Mouse (Mus musculus) gastrocnemius, postnatal 36 days (tissue): ENCODE results near the gene Frmd5. TPM values are rescaled to one million over a fixed set of nuclear protein-coding genes. Genes with fewer than 3 reads are reported as not detected.

Source experiments
- DNase-seq, 2 experiments: peaks; one replicate each; pipeline ENCODE4 v3.0.0; 2022
- intact Hi-C: fragments of 180-260 bp; cut with DNase I; formaldehyde crosslinking; loops from one replicate; pipeline ENCODE4 v1.15.1; 2025
- total RNA-seq, 2 experiments: library from RNA; stranded (reverse); gene quantifications; 2 replicates each; pipeline ENCODE4 v1.2.3; 2021

Frmd5 gene
- total RNA-seq, 2 experiments from 2014 or later: not detected

GRCm38 (mm10) chr2:121699331-121699730 is 107.6 kb downstream of the Frmd5 start:
- intact Hi-C loops: no loop called here
- no peak for DNase-seq

GRCm38 (mm10) chr2:121695436-121695835 is 111.5 kb downstream of the Frmd5 start:
- intact Hi-C loops: loop anchor here (2.0 kb wide), 1 partner anchor 123 kb away; no protein-coding TSS in a partner anchor
- no peak for DNase-seq

- no peak for DNase-seq
- intact Hi-C loops: no loop called here
Measured at GRCm38 (mm10) chr2:121688107-121688506, 118.8 kb downstream of the Frmd5 start.

- intact Hi-C loops: no loop called here
- no peak for DNase-seq
Measured at GRCm38 (mm10) chr2:121683606-121684005, 123.3 kb downstream of the Frmd5 start.

GRCm38 (mm10) chr2:121682361-121682760 is 124.5 kb downstream of the Frmd5 start:
- DNase-seq: no peak
- intact Hi-C loops: no loop called here

- intact Hi-C loops: no loop called here
- no peak for DNase-seq
Measured at GRCm38 (mm10) chr2:121679711-121680110, 127.2 kb downstream of the Frmd5 start.

GRCm38 (mm10) chr2:121677649-121677986 is 129.3 kb downstream of the Frmd5 start:
- DNase-seq: no peak
- intact Hi-C loops: no loop called here

- intact Hi-C loops: no loop called here
- no peak for DNase-seq
Measured at GRCm38 (mm10) chr2:121676951-121677648, 129.8 kb downstream of the Frmd5 start.

GRCm38 (mm10) chr2:121675895-121676294 is 131.0 kb downstream of the Frmd5 start:
- intact Hi-C loops: no loop called here
- DNase-seq: no peak

GRCm38 (mm10) chr2:121675136-121675535 is 131.8 kb downstream of the Frmd5 start:
- no peak for DNase-seq
- intact Hi-C loops: no loop called here

GRCm38 (mm10) chr2:121674211-121674610 is 132.7 kb downstream of the Frmd5 start:
- no peak for DNase-seq
- intact Hi-C loops: no loop called here

GRCm38 (mm10) chr2:121669846-121670245 is 137.0 kb downstream of the Frmd5 start:
- intact Hi-C loops: no loop called here
- DNase-seq: no peak

GRCm38 (mm10) chr2:121668256-121668655 is 138.6 kb downstream of the Frmd5 start:
- no peak for DNase-seq
- intact Hi-C loops: no loop called here

GRCm38 (mm10) chr2:121661160-121661502 is 145.8 kb downstream of the Frmd5 start:
- intact Hi-C loops: no loop called here
- no peak for DNase-seq

GRCm38 (mm10) chr2:121660461-121661159 is 146.3 kb downstream of the Frmd5 start:
- intact Hi-C loops: no loop called here

GRCm38 (mm10) chr2:121659350-121659749 is 147.5 kb downstream of the Frmd5 start:
- no peak for DNase-seq
- intact Hi-C loops: no loop called here

More at GRCm38 (mm10) chr2:121660461-121661159, 146.3 kb downstream of the Frmd5 start:
- no peak for DNase-seq

- no peak for DNase-seq
- intact Hi-C loops: no loop called here
Measured at GRCm38 (mm10) chr2:121658123-121658767, 148.6 kb downstream of the Frmd5 start.

GRCm38 (mm10) chr2:121655966-121656365 is 150.9 kb downstream of the Frmd5 start:
- intact Hi-C loops: no loop called here
- no peak for DNase-seq

- intact Hi-C loops: no loop called here
- no peak for DNase-seq
Measured at GRCm38 (mm10) chr2:121655106-121655505, 151.8 kb downstream of the Frmd5 start.

- no peak for DNase-seq
- intact Hi-C loops: no loop called here
Measured at GRCm38 (mm10) chr2:121646528-121646927, 160.4 kb downstream of the Frmd5 start.

- no peak for DNase-seq
- intact Hi-C loops: no loop called here
Measured at GRCm38 (mm10) chr2:121642934-121643333, 164.0 kb downstream of the Frmd5 start.

- DNase-seq: no peak
- intact Hi-C loops: no loop called here
Measured at GRCm38 (mm10) chr2:121632091-121632490, 174.8 kb downstream of the Frmd5 start.
